Mouse (Mus musculus): ENCODE measurements at regions not wholly inside any gene's neighbourhood (a gene's known extent, or its start where the extent isn't known, plus 50 kb on each side); places are given as distances from the start of the nearest gene placed in this dataset.

- no peak for TF ChIP-seq HCFC1 (IDR thresholded peaks at IDR 0.05; ENCODE audit: low read depth, low read length)
- no peak for TF ChIP-seq CTCF (IDR thresholded peaks at IDR 0.05 in 2 of 3, conservative IDR thresholded peaks at IDR 0.05 in 1 of 3; ENCODE audit: control insufficient read depth in 1 of 3, insufficient read depth in 1 of 3, low read depth in 2 of 3, low read length in 3 of 3, poor library complexity in 1 of 3, severe bottlenecking in 1 of 3)
- no peak for TF ChIP-seq TAL1 (IDR thresholded peaks at IDR 0.05; ENCODE audit: low read length)
- no peak for TF ChIP-seq ZNF384 (IDR thresholded peaks at IDR 0.05; ENCODE audit: low read depth, low read length)
- TF ChIP-seq MEF2A (IDR thresholded peaks at IDR 0.05; ENCODE audit: extremely low read depth, insufficient replicate concordance, low read depth, low read length, poor library complexity, severe bottlenecking): no peak
- TF ChIP-seq MAZ (IDR thresholded peaks at IDR 0.05; ENCODE audit: low read depth, low read length): no peak
- TF ChIP-seq POLR2A (IDR thresholded peaks at IDR 0.05; ENCODE audit: control insufficient read depth in 1 of 2, insufficient read depth in 1 of 2, low read depth in 1 of 2, low read length in 2 of 2, poor library complexity in 1 of 2): no peak
- no peak for TF ChIP-seq CHD2 (IDR thresholded peaks at IDR 0.05; ENCODE audit: low read length)
Measured at GRCm38 (mm10) chr14:99430323-99430722, 131.8 kb downstream of the Klf5 start.
